Mouse (Mus musculus): ENCODE measurements around the gene Mief2.

Gene Mief2

DNA sequence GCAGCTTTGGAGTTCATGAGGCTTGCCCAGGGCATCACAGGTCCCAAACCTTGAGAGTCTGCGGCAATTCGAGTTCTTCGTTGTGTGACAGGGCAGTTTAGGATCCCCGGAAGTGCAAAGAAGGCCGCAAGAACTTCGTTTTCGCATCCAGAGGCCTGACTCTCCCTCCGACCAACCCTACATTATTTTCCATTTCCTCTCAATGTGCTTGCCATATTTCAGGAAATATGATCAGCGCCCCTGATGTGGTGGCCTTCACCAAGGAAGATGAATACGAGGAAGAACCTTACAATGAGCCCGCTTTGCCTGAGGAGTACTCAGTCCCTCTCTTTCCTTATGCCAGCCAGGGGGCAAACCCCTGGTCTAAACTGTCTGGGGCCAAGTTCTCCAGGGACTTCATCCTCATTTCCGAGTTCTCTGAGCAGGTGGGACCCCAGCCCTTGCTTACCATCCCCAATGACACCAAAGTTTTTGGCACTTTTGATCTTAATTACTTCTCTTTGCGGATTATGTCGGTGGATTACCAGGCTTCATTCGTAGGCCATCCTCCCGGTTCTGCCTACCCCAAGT is 49.7 kb downstream of the Mief2 start:
- no peak for DNase-seq (ENCODE audit: low spot score)

DNA sequence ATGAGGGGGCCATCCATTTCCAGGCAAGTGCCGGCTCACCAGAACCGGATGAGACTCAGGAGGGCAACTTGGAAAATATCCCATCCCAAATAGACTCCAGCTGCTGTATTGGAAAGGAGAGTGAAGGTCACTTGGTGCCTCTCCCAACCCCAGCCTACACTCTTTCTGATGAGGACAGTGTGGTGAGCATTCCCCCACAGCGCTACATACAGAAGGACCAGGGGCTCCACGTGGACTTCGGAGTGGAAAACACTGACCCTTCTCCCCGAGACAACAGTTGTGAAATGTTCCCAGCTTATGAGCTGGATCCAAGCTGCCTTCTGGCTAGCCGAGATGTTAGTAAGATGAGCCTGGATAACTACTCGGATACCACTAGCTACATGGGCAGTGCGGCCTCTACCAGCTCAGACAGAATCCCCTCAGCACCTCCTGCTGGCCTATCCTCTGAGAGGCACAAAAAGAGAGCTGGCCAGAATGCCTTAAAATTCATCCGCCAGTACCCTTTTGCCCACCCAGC is 51.5 kb downstream of the Mief2 start:
- peak; percentile 38 for DNase-seq (ENCODE audit: low spot score)
